Mouse (Mus musculus) G1E (cell line): ENCODE results near the gene Vmn2r113. TPM values are rescaled to one million over a fixed set of nuclear protein-coding genes. Genes with fewer than 3 reads are reported as not detected.
"Not testable (repeated sequence)": the region's sequence is repeated elsewhere in the genome, so short reads cannot be mapped to it uniquely, and the experiment has no call there.

Experiments used
- ATAC-seq: 2 replicates; pipeline ENCODE4 v1.8.0; 2016; ENCODE audit warnings: mild to moderate bottlenecking; ENCODE audit not compliant: insufficient number of reproducible peaks, poor library complexity, low FRiP score, severe bottlenecking; ENCODE audit errors: extremely low read depth
- DNase-seq: peaks from one replicate; pipeline ENCODE4 v3.0.0; 2012; ENCODE audit warnings: low spot score
- H3K27me3 ChIP-seq: 2 replicates; pipeline ENCODE4 v1.6.1; 2012; ENCODE audit warnings: mild to moderate bottlenecking, low read length, inconsistent platforms; ENCODE audit not compliant: insufficient read depth
- H3K36me3 ChIP-seq: replicated peaks from 2 replicates; pipeline ENCODE3; 2012; ENCODE audit warnings: mild to moderate bottlenecking, inconsistent platforms
- H3K4me1 ChIP-seq: 2 replicates; pipeline ENCODE4 v1.6.1; 2012; ENCODE audit warnings: low read depth, low read length, inconsistent platforms, mixed read lengths; ENCODE audit not compliant: insufficient read depth
- H3K4me3 ChIP-seq: 2 replicates; pipeline ENCODE4 v1.5.1; 2012; ENCODE audit warnings: low read depth, mild to moderate bottlenecking, inconsistent platforms, low read length, moderate library complexity, mixed read lengths
- H3K9me3 ChIP-seq: replicated peaks from 2 replicates; pipeline ENCODE4 v1.6.1; 2012; ENCODE audit warnings: inconsistent platforms
- polyA plus RNA-seq: library from polyadenylated mRNA; stranded (reverse); fragments of >175 nt; gene quantifications from 2 replicates; pipeline ENCODE4 v1.2.3, GENCODE M21; 2012
- total RNA-seq, 2 experiments: library from RNA; stranded (forward) in 1 of 2; stranded (reverse) in 1 of 2; fragments of 200-1000 nt in 1 of 2; fragments of >200 nt in 1 of 2; fragmentation: Nextera tagmentation in 1 of 2; gene quantifications; 2 replicates each; pipeline ENCODE4 v1.2.3; 2014 to 2017

Vmn2r113 gene
- not detected in 2 replicates for total RNA-seq (2014; fragmentation: Nextera tagmentation)
- 0.12 and 0.16 TPM in 2 replicates for total RNA-seq (2017)
- polyA plus RNA-seq: not detected in 2 replicates

GRCm38 (mm10) chr17:22942684-22943083, at the start of gene Vmn2r113:
Gene Vmn2r113, plus strand, starts transcription at chr17:22942984.
- not testable (repeated sequence) for H3K4me3 ChIP-seq, H3K4me1 ChIP-seq, H3K27me3 ChIP-seq, DNase-seq, H3K9me3 ChIP-seq, H3K36me3 ChIP-seq, ATAC-seq

Other genes starting within 250 kb of the Vmn2r113 start
- 41.5 and 44.8 TPM in 2 replicates for gene Zfp945, start 75.8 kb upstream of the Vmn2r113 start, total RNA-seq (2014; fragmentation: Nextera tagmentation)
- 20.9 and 22.9 TPM in 2 replicates for gene Zfp945, start 75.8 kb upstream of the Vmn2r113 start, total RNA-seq (2017)
- 0.17 and 0.49 TPM in 2 replicates for gene Zfp945, start 75.8 kb upstream of the Vmn2r113 start, polyA plus RNA-seq
- not detected in 2 replicates for gene Vmn2r-ps130, start 118.2 kb downstream of the Vmn2r113 start, total RNA-seq (2014; fragmentation: Nextera tagmentation)
- 0.05 TPM in 1 of 2 replicates, not detected in the other for gene Vmn2r-ps130, start 118.2 kb downstream of the Vmn2r113 start, total RNA-seq (2017)
- not detected in 2 replicates for gene Vmn2r-ps130, start 118.2 kb downstream of the Vmn2r113 start, polyA plus RNA-seq